Mouse (Mus musculus) CD4-positive, CD25-positive, alpha-beta regulatory T cell, adult 4 months (primary cell): ENCODE data around the gene Timp4. TPM values are rescaled to one million over a fixed set of nuclear protein-coding genes. Genes with fewer than 3 reads are reported as not detected.
"Not testable (repeated sequence)": the region's sequence is repeated elsewhere in the genome, so short reads cannot be mapped to it uniquely, and the experiment has no call there.

Experiments used
- ATAC-seq: one replicate; pipeline ENCODE4 v1.8.0; 2017
- polyA plus RNA-seq, 2 experiments: library from polyadenylated mRNA; unstranded; fragments of 100-300 nt; shearing (Covaris generic); gene quantifications; one replicate each; pipeline ENCODE4 v1.2.1; 2017

Gene Timp4
- polyA plus RNA-seq, 2 experiments from 2014 or later = 0.20 TPM; not detected in 1

DNA sequence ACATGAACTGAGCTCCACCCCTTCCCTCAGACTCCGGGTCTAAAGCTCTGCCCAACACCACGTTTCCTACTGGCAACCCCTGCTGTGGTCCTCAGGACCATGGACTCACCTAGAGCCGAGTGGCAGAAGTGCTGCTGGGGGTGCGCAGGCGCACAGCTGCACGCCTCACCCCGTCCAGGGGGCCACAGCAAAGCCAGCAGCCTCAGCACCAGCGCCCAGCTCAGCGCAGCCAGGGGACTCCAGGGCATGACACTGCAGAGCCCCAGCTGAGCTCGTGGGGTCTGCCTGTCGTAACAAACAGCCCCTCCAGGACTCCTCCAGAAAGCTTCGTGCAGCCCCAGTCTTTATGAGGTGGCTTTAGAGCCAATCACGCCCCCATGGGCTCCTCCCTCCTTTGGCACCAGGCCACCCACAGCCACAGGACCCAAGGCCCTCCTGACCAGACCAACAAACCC is 447 bp downstream of the Timp4 start:
- no peak for ATAC-seq

DNA sequence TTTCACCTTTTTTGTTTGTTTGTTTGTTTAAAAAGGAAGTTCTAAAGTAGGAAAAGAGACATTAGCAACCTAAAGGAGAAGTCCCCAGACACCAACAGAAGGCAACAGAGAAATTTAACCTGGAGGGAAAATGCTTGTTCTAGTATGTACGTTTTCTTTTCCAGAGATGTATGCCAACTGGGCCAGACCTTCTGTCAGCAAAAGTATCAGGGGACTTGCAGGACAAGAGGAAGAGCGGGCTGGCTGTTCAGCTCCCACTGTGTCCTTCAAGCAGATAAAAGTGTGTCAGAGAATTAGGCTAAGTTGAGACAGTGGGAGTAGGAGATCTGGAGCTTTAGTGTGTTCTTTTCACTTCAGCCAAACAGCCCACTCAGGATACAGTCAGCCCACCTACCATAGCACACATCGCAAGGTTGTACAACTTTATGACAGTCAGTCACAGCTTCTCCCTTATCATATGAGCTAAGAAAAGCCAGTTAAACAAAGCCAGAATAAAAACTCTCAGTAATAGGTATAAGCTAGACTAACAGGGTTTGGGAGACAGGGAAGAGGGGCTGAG is 6.4 kb downstream of the Timp4 start:
- ATAC-seq = no peak

DNA sequence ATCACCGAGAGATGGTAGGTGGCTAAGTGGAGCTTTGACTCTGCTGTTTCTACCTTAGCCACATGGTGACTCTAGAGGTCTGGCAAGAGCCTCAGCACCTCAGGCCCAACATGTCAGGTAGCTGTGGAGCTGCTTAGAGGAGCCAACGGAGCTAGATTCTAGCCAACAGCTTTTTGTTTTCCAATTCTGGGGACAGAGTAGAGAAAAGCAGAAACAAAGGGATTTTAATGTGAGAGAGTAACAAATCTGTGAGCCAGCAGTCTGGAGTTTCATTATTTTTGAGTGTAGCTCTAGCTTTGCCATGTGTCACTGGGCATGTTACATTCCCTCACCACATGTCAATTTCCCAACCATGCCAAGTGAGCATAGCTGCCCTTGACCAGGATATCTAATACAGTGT is 7.8 kb downstream of the Timp4 start:
- no peak for ATAC-seq

- no peak for ATAC-seq
Observed at GRCm38 (mm10) chr6:115241939-115242338, 10.1 kb downstream of the Timp4 start.

DNA sequence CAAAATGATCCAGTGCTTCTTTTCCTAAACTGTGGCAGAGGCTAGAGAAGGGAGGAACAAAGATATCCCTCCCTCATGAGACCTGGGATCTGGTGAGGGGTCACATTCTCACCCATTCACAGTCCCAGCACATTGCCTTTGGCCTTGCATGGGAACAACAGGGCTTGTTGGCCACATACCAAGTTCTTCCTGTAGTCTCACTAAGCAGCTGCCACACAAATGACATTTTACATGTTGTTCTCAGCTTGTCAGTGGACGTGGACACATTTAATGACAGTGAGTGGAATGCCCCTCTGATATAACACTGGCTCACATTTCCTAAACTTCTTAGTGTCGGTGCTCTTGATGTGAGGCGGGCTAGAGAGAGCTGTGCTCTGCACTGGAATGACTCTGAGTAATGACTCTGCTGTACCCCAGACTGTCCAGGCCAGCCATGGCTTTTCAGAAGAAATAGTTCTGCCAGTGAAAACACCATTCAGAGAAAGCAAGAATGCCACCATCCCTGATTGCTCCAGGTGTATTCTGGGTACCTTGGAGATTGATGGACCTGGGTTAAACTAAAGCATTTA is 10.8 kb downstream of the Timp4 start:
- no peak for ATAC-seq

GRCm38 (mm10) chr6:115240431-115240830 is 11.6 kb downstream of the Timp4 start:
- not testable (repeated sequence) for ATAC-seq

DNA sequence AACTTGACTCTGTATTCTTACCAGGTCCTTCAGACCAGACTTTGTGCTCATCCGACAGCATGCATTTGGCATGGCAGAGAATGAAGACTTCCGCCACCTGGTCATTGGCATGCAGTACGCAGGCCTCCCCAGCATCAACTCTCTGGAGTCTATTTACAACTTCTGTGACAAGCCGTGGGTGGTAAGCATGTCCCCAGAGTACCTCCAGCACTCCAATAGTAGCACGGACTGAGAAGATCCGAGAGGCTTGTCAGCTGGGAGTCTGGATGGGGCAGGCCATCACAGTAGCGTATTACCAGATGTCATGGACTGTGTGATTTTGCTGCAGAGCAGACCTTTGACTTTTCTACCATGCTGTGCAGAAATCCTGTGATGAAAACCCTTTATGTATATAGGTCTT is 12.7 kb downstream of the Timp4 start:
- ATAC-seq = no peak

GRCm38 (mm10) chr6:115238031-115239027 is 13.7 kb downstream of the Timp4 start:
- no peak for ATAC-seq

- ATAC-seq = no peak
Observed at GRCm38 (mm10) chr6:115232562-115232961, 19.4 kb downstream of the Timp4 start.

DNA sequence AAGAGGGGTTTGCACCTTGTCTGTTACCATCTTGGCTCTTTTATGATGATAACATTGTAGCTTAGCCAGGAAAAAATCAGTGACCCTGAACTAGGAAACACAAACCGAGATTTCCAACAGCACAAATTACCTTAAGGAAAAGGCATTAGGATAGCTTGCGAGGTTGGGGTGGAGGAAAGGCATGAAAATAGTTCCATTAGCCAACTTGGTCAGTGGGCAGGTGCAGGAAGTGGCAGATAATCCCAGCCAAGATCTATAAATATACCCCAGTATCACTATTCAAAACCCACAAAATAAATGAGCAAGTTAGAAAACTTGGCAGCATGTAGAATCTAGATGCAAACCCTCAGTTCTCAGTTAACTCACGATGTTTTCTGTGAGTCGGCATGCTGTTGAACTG is 20.2 kb downstream of the Timp4 start:
- no peak for ATAC-seq

GRCm38 (mm10) chr6:115230557-115230956 is 21.4 kb downstream of the Timp4 start:
- ATAC-seq = no peak

- peak; percentile 72 for ATAC-seq
Observed at GRCm38 (mm10) chr6:115227529-115227928, 24.5 kb downstream of the Timp4 start.

- ATAC-seq = no peak
Observed at GRCm38 (mm10) chr6:115227043-115227442, 25.0 kb downstream of the Timp4 start, which contains the start of gene Gm17482. Gene Gm17482, plus strand, starts transcription at chr6:115227343.

- no peak for ATAC-seq
Observed at GRCm38 (mm10) chr6:115225519-115225918, 26.5 kb downstream of the Timp4 start.

GRCm38 (mm10) chr6:115221215-115221641 is 30.8 kb downstream of the Timp4 start:
- no peak for ATAC-seq

DNA sequence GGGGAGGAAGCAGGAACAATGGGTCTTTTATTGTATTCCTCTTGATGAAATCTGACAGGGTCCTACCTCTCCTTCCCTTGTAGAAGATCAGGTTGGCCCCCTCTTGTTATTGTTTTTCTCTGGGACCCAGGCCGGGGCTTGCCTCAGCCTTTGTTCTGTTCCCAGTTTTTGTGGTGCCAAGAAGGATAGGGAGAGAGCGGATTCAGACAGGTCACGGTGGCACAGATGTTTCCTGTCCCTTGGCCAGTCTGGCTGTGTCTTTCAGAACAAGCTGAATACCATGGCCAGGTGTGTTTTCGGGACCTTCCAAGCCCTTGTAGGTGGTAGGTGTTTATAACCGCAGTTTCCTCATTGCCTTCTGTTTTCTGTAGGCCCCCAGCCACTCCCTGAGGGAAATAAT is 38.9 kb downstream of the Timp4 start:
- ATAC-seq = no peak

DNA sequence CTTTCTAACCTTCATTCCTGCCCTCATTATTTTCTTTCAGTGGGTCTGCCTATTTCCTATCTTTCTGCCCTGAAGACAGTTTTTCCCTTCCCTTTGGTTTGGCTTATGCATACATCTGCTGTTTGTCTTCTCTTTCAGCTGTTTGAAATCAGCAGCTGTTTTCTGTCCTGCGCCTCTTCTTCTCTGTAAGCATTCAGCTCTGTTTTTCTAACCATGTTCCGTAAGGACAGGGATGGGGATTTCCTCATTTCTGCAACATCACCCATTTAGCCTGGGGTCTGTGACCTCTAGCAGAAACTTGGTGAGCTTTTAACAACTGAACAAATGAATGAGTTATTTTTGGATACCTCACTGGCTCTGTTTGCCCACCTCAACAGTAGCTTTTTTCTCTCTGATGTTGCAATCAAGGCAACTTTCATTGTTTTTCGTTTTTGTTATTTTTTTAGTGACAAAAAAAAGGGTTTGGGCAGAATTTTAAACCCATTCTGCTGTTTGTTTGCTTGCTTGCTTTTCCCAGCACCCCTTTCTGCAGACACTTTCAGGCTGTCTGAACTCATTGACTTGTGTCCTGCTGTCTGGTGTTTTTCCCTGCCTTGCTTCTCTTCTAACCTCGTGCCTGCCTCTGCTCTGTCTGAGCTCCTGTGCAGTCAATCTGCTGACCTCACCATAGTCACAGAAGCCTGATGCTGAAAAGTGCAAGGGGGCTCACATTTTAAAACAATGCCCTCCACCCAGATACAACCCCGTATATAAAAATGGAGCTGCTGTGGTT is 39.7 kb downstream of the Timp4 start:
- ATAC-seq = no peak

DNA sequence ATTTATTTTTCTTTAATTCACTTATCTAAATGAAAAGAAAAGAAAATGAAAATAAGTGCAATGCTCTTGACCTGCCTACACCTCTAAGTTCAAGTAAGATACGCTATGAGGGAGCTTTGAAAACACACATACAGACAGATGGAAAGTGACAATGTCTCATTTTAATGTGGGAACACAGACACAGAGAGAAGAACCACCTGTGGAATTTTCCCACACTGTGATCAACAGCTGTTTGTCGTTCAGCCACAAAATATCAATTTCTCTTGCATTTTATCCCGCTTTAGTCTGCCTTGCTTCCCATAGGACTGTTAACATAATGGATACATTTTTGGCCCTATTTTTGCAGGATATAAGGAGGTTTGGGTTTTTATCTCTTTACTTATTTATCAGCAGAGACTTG is 41.2 kb downstream of the Timp4 start:
- no peak for ATAC-seq

GRCm38 (mm10) chr6:115210187-115210586 is 41.8 kb downstream of the Timp4 start:
- ATAC-seq = no peak

DNA sequence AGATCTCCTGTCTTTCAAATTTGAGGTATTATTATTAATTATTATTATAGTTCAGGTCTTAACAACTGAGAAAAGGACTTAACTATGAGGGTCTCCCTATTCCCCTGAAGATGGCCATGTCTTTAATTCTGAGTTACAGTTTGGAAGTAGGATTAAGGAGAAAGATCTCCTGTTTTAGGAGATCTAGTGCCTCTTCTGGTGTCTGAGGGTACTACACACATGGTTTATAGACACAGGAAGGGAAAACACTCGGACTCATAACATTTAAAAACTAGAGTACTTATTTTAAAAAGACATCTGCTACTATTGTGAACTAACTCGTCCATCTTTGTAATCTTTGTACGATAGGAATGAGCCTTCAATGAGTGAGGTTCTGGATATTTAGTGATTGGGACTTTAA is 49.0 kb downstream of the Timp4 start:
- no peak for ATAC-seq

GRCm38 (mm10) chr6:115200753-115201152 is 51.3 kb downstream of the Timp4 start:
- no peak for ATAC-seq
